Mouse (Mus musculus) C2C12 (cell line): Measurements from ENCODE around the gene Gan. TPM values are rescaled to one million over a fixed set of nuclear protein-coding genes. Genes with fewer than 3 reads are reported as not detected.

Source experiments
- H3K27me3 ChIP-seq: one replicate; pipeline ENCODE4 v1.6.1; 2011; ENCODE audit not compliant: control insufficient read depth, insufficient read depth, insufficient read length
- H3K36me3 ChIP-seq: one replicate; pipeline ENCODE4 v1.6.1; 2011; ENCODE audit not compliant: control insufficient read depth, insufficient read depth
- H3K4me3 ChIP-seq: one replicate; pipeline ENCODE4 v1.5.1; 2011; ENCODE audit warnings: mild to moderate bottlenecking, control low read depth; ENCODE audit not compliant: poor library complexity, insufficient read depth, severe bottlenecking
- H3K79me2 ChIP-seq: one replicate; pipeline ENCODE4 v1.6.1; 2011; ENCODE audit not compliant: control insufficient read depth, insufficient read depth
- H3K79me3 ChIP-seq: one replicate; pipeline ENCODE4 v1.6.1; 2011; ENCODE audit warnings: low read depth, control low read depth
- H3ac ChIP-seq: one replicate; pipeline ENCODE3; 2011; ENCODE audit warnings: low read depth; ENCODE audit not compliant: control insufficient read depth, insufficient read length
- CEBPB ChIP-seq: IDR thresholded peaks from one replicate; pipeline ENCODE4 v1.6.1; 2011; ENCODE audit warnings: low read depth, mild to moderate bottlenecking, control low read depth, moderate library complexity
- CTCF ChIP-seq: IDR thresholded peaks from one replicate; pipeline ENCODE4 v1.5.1; 2011; ENCODE audit not compliant: control insufficient read depth, insufficient read depth, insufficient read length
- FOSL1 ChIP-seq: IDR thresholded peaks from one replicate; pipeline ENCODE4 v1.8.0; 2011; ENCODE audit warnings: mild to moderate bottlenecking, low read length; ENCODE audit not compliant: poor library complexity, insufficient read depth, severe bottlenecking
- MAX ChIP-seq: IDR thresholded peaks from one replicate; pipeline ENCODE4 v1.6.1; 2011; ENCODE audit warnings: mild to moderate bottlenecking, control low read depth
- MYOD1 ChIP-seq: IDR thresholded peaks from one replicate; pipeline ENCODE4 v1.6.1; 2011; ENCODE audit warnings: low read depth; ENCODE audit not compliant: control insufficient read depth, insufficient read length
- MYOG ChIP-seq: IDR thresholded peaks from one replicate; pipeline ENCODE4 v1.6.1; 2011; ENCODE audit not compliant: control insufficient read depth, insufficient read length; ENCODE audit errors: extremely low read depth
- USF1 ChIP-seq: IDR thresholded peaks from one replicate; pipeline ENCODE4 v1.6.1; 2011; ENCODE audit warnings: low read depth, mild to moderate bottlenecking, control low read depth, moderate library complexity
- polyA plus RNA-seq: library from polyadenylated mRNA; unstranded; fragments of >200 nt; fragmentation: generic; extraction: Trizol; gene quantifications from one replicate; pipeline ENCODE4 v1.2.1, GENCODE M21; 2012; ENCODE audit warnings: missing spikeins

The Gan gene
- polyA plus RNA-seq, 1 experiment, result 2.7 TPM

DNA sequence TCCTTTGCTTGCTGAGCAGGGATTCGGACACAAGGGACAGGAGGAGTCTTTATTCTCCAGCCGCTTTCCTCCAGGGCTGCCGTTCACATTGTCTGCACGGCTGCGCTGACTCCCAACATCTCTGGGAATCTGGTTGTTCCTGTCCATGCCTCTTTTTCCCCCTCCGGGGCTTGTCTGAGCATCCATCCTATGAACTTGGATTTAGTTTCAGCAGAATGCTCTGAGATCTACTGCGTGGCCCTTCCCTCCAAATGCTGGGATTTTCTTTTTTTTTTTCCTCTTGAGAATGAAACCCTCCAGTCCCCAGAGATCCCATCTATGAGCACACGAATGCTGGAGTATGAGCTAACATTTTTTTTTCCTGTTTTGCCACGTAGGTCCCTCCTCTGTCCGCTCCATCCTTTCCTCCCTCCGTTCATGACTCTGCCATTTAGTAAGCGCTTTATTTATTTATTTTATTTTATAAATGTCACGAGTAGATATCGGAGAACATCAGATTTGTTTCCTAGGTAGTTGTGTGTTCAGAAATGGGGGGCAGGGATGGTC, 103.1 kb downstream of the Gan start:
- Histone ChIP-seq H3K79me2 (peaks cover 91% of the 10 kb centered on the region), H3K79me3 (peaks cover 73% of the 10 kb centered on the region), H3K36me3 (no peaks in the 10 kb centered on the region), H3K27me3 (no peaks in the 10 kb centered on the region), H3K4me3 (no peak overlapping the region), H3ac (no peak overlapping the region)
- no peak for TF ChIP-seq CTCF
- TF ChIP-seq USF1, result no peak
- TF ChIP-seq CEBPB, result no peak
- TF ChIP-seq MYOD1, result no peak

DNA sequence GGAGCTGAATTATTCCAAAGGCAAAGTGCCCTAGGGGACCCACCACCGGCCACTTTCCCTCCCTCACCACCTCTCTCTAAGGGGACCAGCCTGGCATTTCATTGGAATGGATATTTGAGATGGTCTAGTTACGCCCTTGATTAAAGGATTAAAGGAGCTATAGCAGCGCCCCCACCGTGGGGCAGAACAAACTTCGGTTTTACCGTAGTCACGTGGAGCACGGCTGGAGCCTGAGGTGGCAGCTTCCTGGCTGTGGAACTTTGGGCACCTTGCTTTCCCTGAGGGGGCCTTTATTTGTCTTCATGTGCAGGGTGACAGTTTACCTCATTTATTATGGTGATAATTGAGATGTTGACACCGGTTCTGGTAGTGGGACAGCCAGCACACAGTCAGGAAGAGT, 103.8 kb downstream of the Gan start:
- H3K79me2 ChIP-seq, result peaks cover 98% of the 10 kb centered on the region
- peaks cover 73% of the 10 kb centered on the region for H3K79me3 ChIP-seq
- no peaks in the 10 kb centered on the region for H3K27me3 ChIP-seq
- no peak overlapping the region for H3ac ChIP-seq
- no peak overlapping the region for H3K4me3 ChIP-seq
- no peaks in the 10 kb centered on the region for H3K36me3 ChIP-seq
- TF ChIP-seq MAX (no peak), MYOD1 (no peak), MYOG (no peak), CEBPB (no peak), FOSL1 (no peak), CTCF (no peak), USF1 (no peak)

DNA sequence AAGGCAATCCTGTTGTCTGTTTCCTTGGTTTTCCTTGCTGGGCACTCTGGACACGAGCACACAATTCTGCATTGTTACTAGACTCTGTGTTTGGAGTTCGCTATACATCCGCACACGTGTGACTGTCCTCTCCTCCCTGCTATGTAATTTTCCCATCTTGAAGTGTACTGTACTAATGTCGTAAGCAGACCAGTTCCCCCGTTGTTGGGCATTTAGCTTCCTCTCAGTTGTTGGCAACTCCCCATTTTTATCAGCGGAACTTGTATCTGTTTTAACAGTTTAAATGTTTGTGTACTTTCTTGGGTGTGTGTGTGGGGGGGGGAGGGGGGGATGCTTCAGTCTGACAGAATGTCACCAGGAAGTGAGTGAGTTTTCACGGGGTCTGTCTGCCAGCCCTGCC, 104.8 kb downstream of the Gan start:
- H3ac ChIP-seq, result no peak overlapping the region
- H3K79me2 ChIP-seq, result peaks cover 98% of the 10 kb centered on the region
- no peak for TF ChIP-seq USF1
- TF ChIP-seq MYOD1, result no peak
- TF ChIP-seq CTCF, result no peak
- no peak for TF ChIP-seq MYOG
- no peak for TF ChIP-seq MAX
- TF ChIP-seq CEBPB, result no peak
- TF ChIP-seq FOSL1, result no peak
- H3K36me3 ChIP-seq, result no peaks in the 10 kb centered on the region
- H3K79me3 ChIP-seq, result peaks cover 75% of the 10 kb centered on the region
- H3K4me3 ChIP-seq, result no peak overlapping the region
- no peaks in the 10 kb centered on the region for H3K27me3 ChIP-seq

DNA sequence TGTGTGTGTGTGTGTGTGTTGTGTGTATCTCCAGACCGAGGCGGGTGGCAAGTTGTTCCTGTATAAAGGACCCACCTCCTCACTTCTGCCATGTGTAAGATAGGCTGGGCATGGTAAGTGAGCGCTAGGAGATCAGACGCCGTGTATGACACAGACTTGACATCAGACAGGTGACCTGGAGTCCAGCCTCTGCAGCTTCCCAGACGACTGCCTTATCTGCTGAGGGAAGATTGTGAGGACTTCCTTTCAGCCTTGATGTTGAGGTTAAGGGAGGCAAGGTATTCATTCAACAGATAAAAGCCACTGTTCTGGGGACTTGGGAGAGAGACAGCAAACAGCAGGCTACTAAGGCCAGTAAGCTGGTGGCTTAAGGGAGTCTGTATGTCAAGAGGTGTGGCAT, 105.5 kb downstream of the Gan start:
- peaks cover 75% of the 10 kb centered on the region for H3K79me3 ChIP-seq
- H3K27me3 ChIP-seq, result no peaks in the 10 kb centered on the region
- no peak overlapping the region for H3ac ChIP-seq
- H3K79me2 ChIP-seq, result peaks cover 98% of the 10 kb centered on the region
- H3K36me3 ChIP-seq, result no peaks in the 10 kb centered on the region
- TF ChIP-seq MYOG, result no peak
- TF ChIP-seq MYOD1, result no peak
- TF ChIP-seq CEBPB, result no peak
- no peak for TF ChIP-seq CTCF
- H3K4me3 ChIP-seq, result no peak overlapping the region

DNA sequence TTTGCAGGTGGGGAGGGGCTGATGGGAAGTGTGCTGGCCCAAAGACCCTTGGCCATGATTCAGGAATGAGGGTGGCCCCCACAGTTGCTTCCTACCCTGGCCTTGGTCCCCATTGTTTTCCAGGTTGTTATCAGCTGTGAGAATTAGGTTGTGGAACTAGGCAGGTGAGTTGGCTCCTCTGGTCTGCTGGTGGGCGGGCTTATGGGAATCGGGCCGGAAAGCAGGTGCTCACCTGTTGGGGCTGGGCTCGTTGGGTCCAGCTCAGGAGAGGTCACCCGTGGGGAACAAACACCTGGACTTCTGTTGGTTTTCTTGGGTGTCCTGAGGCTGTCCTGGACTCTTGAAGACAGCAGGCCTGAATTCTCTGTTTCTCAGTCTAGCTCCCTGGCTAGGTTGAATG, 107.1 kb downstream of the Gan start:
- H3K27me3 ChIP-seq, result no peaks in the 10 kb centered on the region
- H3K79me3 ChIP-seq, result peaks cover 72% of the 10 kb centered on the region
- no peak overlapping the region for H3ac ChIP-seq
- TF ChIP-seq FOSL1 (no peak), MYOG (no peak), CTCF (no peak), MYOD1 (no peak), CEBPB (no peak), USF1 (no peak), MAX (no peak)
- peaks cover 98% of the 10 kb centered on the region for H3K79me2 ChIP-seq
- H3K36me3 ChIP-seq, result no peaks in the 10 kb centered on the region
- no peak overlapping the region for H3K4me3 ChIP-seq

Other genes starting within 250 kb of the Gan start
- 55.1 TPM for gene Cmc2, start 236.7 kb upstream of the Gan start, polyA plus RNA-seq
- 22.0 TPM for gene Cenpn, start 236.4 kb upstream of the Gan start, polyA plus RNA-seq
- 5.8 TPM for gene Atmin, start 214.7 kb upstream of the Gan start, polyA plus RNA-seq
- gene 1700030J22Rik, start 179.2 kb upstream of the Gan start, polyA plus RNA-seq, result 0.69 TPM
- 27.6 TPM for gene Gcsh, start 164.6 kb upstream of the Gan start, polyA plus RNA-seq
- not detected for gene Pkd1l2, start 75.7 kb upstream of the Gan start, polyA plus RNA-seq
- gene Bco1, start 62.3 kb upstream of the Gan start, polyA plus RNA-seq, result not detected
- 17.3 TPM for gene Cmip, start 98.9 kb downstream of the Gan start, polyA plus RNA-seq